Mouse (Mus musculus) urinary bladder, postnatal 14 days (tissue): ENCODE results near the gene Slc26a10.
"Not testable (repeated sequence)": the region's sequence is repeated elsewhere in the genome, so short reads cannot be mapped to it uniquely, and the experiment has no call there.

Experiments used
- DNase-seq: peaks from one replicate; pipeline ENCODE4 v3.0.0; 2021; ENCODE audit warnings: low spot score

The Slc26a10 gene

GRCm38 (mm10) chr10:127162771-127163261, 17.6 kb downstream of the Slc26a10 start:
- DNase-seq = not testable (repeated sequence)

- DNase-seq = no peak
These were observed 19.7 kb downstream of the Slc26a10 start for GRCm38 (mm10) chr10:127160728-127161127.

GRCm38 (mm10) chr10:127160081-127160480, 20.4 kb downstream of the Slc26a10 start:
- no peak for DNase-seq

- DNase-seq = no peak
These were observed 22.0 kb downstream of the Slc26a10 start for GRCm38 (mm10) chr10:127158471-127158870.

- DNase-seq = no peak
These were observed 23.9 kb downstream of the Slc26a10 start for GRCm38 (mm10) chr10:127156511-127156910.

GRCm38 (mm10) chr10:127156089-127156488, 24.4 kb downstream of the Slc26a10 start:
- DNase-seq = no peak

- no peak for DNase-seq
These were observed 25.8 kb downstream of the Slc26a10 start for GRCm38 (mm10) chr10:127154652-127155051.

- no peak for DNase-seq
These were observed 26.2 kb downstream of the Slc26a10 start for GRCm38 (mm10) chr10:127154241-127154640.

- no peak for DNase-seq
These were observed 27.1 kb downstream of the Slc26a10 start for GRCm38 (mm10) chr10:127153323-127153722.

- DNase-seq = not testable (repeated sequence)
These were observed 27.9 kb downstream of the Slc26a10 start for GRCm38 (mm10) chr10:127152556-127152955.

GRCm38 (mm10) chr10:127151233-127151632, 29.2 kb downstream of the Slc26a10 start:
- DNase-seq = not testable (repeated sequence)

GRCm38 (mm10) chr10:127150471-127150872, 30.0 kb downstream of the Slc26a10 start:
- DNase-seq = no peak

- no peak for DNase-seq
These were observed 33.3 kb downstream of the Slc26a10 start for GRCm38 (mm10) chr10:127147135-127147534.

- no peak for DNase-seq
These were observed 35.1 kb downstream of the Slc26a10 start for GRCm38 (mm10) chr10:127145303-127145702.

GRCm38 (mm10) chr10:127144536-127144935, 35.9 kb downstream of the Slc26a10 start:
- no peak for DNase-seq

GRCm38 (mm10) chr10:127143228-127143627, 37.2 kb downstream of the Slc26a10 start:
- DNase-seq = no peak

- no peak for DNase-seq
These were observed 38.9 kb downstream of the Slc26a10 start for GRCm38 (mm10) chr10:127141500-127141899.

GRCm38 (mm10) chr10:127140971-127141370, 39.5 kb downstream of the Slc26a10 start:
- no peak for DNase-seq

- DNase-seq = no peak
These were observed 41.9 kb downstream of the Slc26a10 start for GRCm38 (mm10) chr10:127138328-127139141.

GRCm38 (mm10) chr10:127137896-127138295, 42.5 kb downstream of the Slc26a10 start:
- DNase-seq = no peak

GRCm38 (mm10) chr10:127136510-127136909, 43.9 kb downstream of the Slc26a10 start:
- DNase-seq = no peak

GRCm38 (mm10) chr10:127135118-127135836, 45.2 kb downstream of the Slc26a10 start:
- DNase-seq = no peak
